Mouse (Mus musculus) urinary bladder, adult 18-20 months (tissue): ENCODE results near the gene Ppfia4.
"Not testable (repeated sequence)": the region's sequence is repeated elsewhere in the genome, so short reads cannot be mapped to it uniquely, and the experiment has no call there.

ENCODE experiments used
- DNase-seq, 2 experiments: peaks; one replicate each; pipeline ENCODE4 v3.0.0; 2022; ENCODE audit warnings: low spot score in 2 of 2, mixed read lengths in 2 of 2

The Ppfia4 gene

GRCm38 (mm10) chr1:134272754-134273250 is 59.9 kb downstream of the Ppfia4 start:
- DNase-seq: no peak

- no peak for DNase-seq
Measured at GRCm38 (mm10) chr1:134270026-134270425, 62.7 kb downstream of the Ppfia4 start.

GRCm38 (mm10) chr1:134265797-134266196 is 66.9 kb downstream of the Ppfia4 start:
- DNase-seq: no peak

GRCm38 (mm10) chr1:134264341-134264740 is 68.4 kb downstream of the Ppfia4 start:
- DNase-seq: no peak

GRCm38 (mm10) chr1:134249681-134250080 is 83.0 kb downstream of the Ppfia4 start:
- DNase-seq: not testable (repeated sequence)
